Mouse (Mus musculus): Measurements from ENCODE around the gene Csad.

Gene Csad

GRCm38 (mm10) chr15:102204674-102205505 is at the start of gene Csad:
Gene Csad (minus strand): TSS chr15:102204724.
- DNase-seq, result no peak

- no peak for DNase-seq
Measured at GRCm38 (mm10) chr15:102250521-102250920, 46.0 kb upstream of the Csad start.

DNA sequence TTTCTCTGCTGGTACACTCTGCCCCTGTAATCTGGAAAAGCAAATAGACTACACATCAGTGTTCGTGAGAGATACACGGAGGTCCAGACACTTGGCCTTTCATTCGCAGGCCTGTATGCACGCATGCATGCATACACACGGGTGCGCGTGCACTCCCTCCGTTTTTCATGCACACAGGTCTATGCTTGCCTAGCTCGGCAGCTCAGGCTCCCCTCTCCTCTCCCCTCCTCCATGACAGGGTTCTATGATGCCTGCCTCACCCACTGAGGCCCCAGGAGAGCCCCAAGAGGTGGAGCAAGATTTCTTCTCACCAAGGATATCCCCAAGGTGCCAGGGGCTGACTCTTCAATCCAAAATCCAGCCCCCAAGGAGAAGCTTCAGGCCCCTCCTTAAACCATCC is 45.4 kb upstream of the Csad start:
- no peak for DNase-seq

GRCm38 (mm10) chr15:102249251-102249691 is 44.7 kb upstream of the Csad start:
- DNase-seq, result peak; percentile 31

GRCm38 (mm10) chr15:102248812-102249191 is 44.3 kb upstream of the Csad start:
- peak; percentile 48 for DNase-seq

GRCm38 (mm10) chr15:102248131-102248811 is 43.7 kb upstream of the Csad start:
- peak; percentile 31 for DNase-seq

- peak; percentile 79 for DNase-seq
Measured at GRCm38 (mm10) chr15:102247252-102248130, 43.0 kb upstream of the Csad start.

DNA sequence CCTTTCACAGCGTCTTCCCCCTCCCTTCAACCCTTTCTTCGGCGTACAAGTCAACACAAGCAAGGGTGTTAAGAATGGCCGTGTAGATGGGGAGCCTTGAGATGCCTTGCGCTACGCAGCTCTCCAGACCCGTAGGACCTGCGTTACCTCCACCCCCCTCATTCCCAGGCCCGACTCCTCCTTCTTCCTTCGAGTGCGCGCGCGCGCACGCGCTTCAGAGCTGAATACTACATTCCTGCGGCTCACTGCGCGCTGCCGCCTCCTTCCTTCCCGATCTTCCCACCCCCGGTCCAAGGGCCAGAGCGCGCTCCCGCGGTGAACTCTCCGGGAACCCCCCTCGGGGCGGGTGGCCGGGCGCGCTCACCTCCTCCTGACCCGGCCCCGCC is 42.3 kb upstream of the Csad start:
- peak; percentile 95 for DNase-seq

GRCm38 (mm10) chr15:102245891-102246741 is 41.6 kb upstream of the Csad start:
- peak; percentile 86 for DNase-seq

GRCm38 (mm10) chr15:102245461-102245881 is 40.9 kb upstream of the Csad start:
- DNase-seq, result peak; percentile 48

DNA sequence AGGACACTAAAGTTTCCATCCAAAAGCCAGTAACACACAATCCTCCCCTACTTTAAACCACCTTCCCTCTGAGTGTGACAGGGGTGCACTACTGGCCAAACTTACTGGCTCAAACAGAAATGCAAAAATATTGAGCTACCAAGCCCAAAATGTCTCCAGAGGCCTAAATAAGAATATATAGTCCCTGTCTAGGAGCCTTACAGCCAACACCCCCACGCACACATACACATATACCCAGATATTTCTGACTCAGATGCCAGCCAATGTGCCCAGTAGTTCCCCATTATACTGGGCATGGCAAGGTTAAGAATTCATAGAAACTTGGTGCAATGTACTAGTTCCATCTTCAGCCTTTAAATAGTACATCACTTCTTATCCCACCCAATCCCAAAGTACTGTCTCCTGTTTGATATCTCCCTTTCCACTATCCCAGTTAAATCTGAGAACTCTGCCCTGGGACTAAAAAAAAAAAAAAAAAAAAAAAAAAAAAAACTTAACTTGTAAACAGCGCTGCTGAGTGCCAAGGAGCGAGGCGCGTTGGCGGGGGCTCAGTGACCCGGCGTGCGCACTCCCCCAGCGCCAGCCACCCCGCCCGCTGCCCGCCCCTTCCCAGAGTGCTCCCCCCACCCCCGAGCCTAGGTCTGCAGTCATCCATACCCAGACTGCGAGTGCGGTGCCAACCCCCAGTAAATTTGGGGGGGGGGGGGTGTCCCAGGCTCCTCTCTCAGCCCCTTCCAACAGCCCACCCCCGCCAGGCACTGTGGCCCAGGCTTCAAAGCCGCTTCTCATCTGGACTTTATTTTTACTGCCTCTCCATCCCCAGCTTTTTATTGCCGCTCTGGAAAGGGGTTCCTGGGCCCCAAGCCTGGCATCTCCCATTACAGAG is 40.0 kb upstream of the Csad start:
- peak; percentile 43 for DNase-seq

- DNase-seq, result peak; percentile 34
Measured at GRCm38 (mm10) chr15:102243229-102244190, 39.0 kb upstream of the Csad start.

- DNase-seq, result no peak
Measured at GRCm38 (mm10) chr15:102242404-102243228, 38.1 kb upstream of the Csad start.

DNA sequence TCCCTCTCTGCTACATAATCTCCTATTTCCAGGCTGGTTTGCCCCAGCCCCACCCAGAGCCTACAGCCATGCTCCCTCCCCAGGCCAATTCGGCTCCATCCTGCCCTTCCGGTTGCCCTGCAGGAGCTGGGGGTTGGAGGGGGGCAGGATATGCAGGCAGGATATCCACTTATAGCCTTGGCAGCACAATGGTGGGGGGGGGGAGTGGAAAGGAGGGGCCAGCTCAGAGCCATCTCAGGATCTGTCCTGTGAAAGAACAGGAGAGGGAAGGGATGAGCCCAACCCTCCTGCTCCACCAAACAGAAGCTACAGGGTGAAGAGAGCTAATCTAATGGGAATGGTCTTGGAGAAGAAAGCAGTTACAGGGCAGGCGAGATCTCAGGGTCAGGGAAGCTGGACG is 36.1 kb upstream of the Csad start:
- DNase-seq, result no peak

DNA sequence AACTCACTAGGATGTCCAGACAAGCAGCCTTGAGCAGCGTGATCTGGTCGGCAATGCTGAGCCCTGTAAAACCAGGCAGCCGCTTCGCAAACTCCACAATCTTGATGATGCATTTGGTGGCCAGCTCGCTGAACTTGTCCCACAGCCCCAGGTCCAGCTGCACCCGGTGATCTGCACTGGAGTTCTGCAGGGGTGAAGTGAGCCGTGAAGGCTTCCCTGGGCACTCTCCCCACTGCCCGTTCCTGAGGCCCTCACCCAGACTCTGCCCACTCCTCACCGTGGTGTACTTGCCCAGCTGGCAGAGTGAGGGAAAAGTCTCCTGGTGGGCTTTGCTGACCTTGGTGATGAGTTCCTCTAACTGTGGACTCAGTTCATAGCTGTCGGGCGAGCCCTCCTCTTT is 35.3 kb upstream of the Csad start:
- no peak for DNase-seq

DNA sequence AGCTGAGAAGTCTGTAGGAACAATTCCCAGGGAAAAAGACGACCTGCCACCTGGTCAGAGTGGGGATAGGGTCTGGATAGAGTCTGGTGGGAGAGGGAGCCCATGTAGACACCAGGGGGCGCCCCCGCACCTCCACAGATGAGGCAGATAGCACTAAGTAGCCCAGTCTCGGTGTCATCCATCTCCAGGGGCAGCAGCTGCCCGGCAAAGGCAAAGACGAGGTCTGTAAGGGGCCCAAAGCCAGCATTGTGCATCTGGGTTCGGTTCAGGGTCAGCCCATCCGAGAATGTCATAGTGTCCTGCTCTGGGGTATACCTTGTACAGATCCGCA is 34.7 kb upstream of the Csad start:
- DNase-seq, result peak; percentile 63

DNA sequence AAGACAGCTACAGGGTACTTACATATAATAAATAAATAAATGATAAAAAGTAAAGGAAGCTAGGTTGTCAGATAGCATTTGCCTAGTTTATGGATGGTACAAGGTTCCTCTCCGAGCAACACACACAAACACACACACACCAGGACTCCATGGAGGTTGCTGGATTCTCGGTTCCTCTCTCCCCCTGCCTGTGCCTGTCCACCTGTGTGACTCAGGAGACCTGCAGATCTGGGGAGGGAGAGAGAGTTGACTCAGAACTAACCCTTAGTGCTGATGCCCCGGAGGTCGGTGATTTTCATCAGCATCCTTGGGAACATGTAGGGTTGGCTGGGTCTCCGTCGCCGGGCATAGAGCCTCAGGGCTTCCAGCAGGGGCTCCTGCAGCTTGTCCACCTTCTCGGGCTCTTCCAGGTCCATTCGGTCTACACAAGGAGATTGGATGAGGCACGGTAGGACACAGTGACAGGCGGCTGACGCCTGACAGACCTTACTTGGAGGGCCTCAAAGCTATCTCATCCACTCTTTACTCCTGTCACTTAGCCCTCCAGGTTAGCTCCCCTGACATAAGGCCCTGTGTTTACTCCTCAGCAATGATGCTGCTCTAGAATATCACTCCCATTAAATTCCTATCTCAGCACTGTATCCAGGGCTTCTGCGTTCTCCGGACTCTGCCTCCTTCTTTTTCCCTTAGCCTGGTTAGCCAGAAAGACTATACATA is 34.2 kb upstream of the Csad start:
- no peak for DNase-seq

DNA sequence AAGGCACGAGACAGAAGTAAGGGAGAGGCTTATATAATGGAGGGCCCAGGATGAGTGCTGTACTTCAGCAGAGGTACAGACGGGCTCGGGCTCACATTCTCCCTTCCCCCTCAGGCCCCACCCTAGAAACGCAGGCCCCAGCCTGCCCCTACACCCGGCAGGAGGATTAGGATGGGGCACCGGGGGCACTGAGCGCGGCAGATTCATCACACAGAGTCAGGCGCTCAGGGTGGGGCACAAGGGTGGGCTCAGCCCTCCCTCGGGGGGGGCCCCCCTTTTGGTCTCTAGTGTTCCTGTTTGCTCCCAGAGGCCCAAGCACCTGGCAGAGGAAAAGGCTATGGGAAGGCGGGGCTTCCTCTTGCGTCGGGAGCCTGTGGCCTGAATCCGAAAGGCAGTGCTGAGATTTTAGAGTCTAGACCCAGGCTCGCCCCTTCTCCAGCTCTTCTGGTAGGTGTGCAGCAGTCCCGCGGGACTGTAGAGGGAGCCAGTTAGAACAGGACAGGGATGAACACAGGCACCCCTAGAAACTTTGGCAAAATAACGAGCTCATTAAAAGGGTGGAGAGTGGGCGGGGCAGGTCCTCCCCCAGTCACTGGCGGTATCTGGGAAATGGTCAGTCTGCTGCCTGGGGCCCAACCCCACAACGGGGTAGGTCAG is 31.0 kb upstream of the Csad start:
- no peak for DNase-seq

Data from cerebellum, adult 11-12 months (tissue).